Mouse (Mus musculus) thymus, adult 2 months (tissue): ENCODE measurements around the gene Ambp.

ENCODE experiments used
- CTCF ChIP-seq: fragments of 200-500 bp; IDR thresholded peaks from 2 replicates; pipeline ENCODE4 v1.5.1; 2012; ENCODE audit warnings: mild to moderate bottlenecking, control low read depth, low read length, moderate library complexity, borderline replicate concordance; ENCODE audit not compliant: control insufficient read depth, poor library complexity, insufficient read depth; ENCODE audit errors: extremely low read depth
- POLR2A ChIP-seq: fragments of 200-500 bp; IDR thresholded peaks from 2 replicates; pipeline ENCODE4 v1.6.1; 2012; ENCODE audit warnings: mild to moderate bottlenecking, low read length, control low read depth, moderate library complexity; ENCODE audit not compliant: control insufficient read depth, poor library complexity, insufficient read depth; ENCODE audit errors: extremely low read depth

DNA sequence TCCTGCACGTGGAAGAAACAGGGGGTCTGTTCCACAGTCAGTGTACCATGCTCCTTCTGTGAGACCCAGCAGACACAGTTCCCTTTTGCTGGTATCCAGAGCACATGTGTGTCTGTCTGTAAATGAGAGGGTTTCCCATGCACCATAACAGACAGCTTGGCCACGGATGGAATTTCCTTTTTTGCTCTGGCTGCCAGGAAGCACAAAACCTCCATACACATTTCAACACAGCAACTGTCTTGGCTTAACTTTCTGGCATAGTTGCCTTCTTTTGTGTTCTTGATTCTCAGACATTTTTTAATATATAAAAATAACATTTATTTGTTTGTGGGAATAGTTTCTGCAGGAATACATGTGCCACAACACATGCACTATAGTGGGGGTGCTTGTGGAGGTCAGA is 997 bp upstream of the Ambp start:
- TF ChIP-seq POLR2A (no peak), CTCF (no peak)
